ENCODE assay signal across 38 mouse cellular contexts in genomic region chr11:46388438-46388837, GRCm38 (mm10). TPM values are rescaled to one million over a fixed set of nuclear protein-coding genes. Genes with fewer than 3 reads are reported as not detected.
DNase-seq lines count a peak whose midpoint lies in the region; ATAC-seq and TF ChIP-seq lines count a peak whose summit lies in the region.
"Had no signal": no experiment of that assay in that cellular context is flagged by ENCODE, and none has a peak within 500 bp of the region (broad histone marks: within the 10 kb centered on the region; RNA-seq: fewer than 3 reads in every experiment).

No protein-coding gene starts in this region.

- no peaks in the 10 kb centered on the region for H3K36me3 ChIP-seq in heart, postnatal 0 days (replicated peaks; ENCODE audit: control insufficient read depth, insufficient read depth, low read length)
- H3K36me3 ChIP-seq in thymus, adult 2 months (ENCODE audit: control insufficient read depth, insufficient read depth, low read length), result peaks cover 21% of the 10 kb centered on the region
- H3K36me3 ChIP-seq: limb, embryonic 10.5 days; limb, embryonic 15.5 days; liver, embryonic 13.5 days; midbrain, embryonic 13.5 days; neural tube, embryonic 13.5 days; stomach, embryonic 15.5 days had no signal

- H3K4me3 ChIP-seq in heart, postnatal 0 days (ENCODE audit: low read depth, low read length), result peak overlapping the region; percentile 28; the same call in 1 of the 2 replicates
- peak overlapping the region; percentile 95 for H3K4me3 ChIP-seq in thymus, adult 2 months (ENCODE audit: control insufficient read depth, insufficient read depth, low read length)
- H3K4me3 ChIP-seq: erythroblast, embryonic 14.5 days; limb, embryonic 10.5 days; limb, embryonic 15.5 days; liver, embryonic 13.5 days; midbrain, embryonic 13.5 days; neural tube, embryonic 13.5 days; stomach, embryonic 15.5 days had no signal

- no peak overlapping the region for H3K9ac ChIP-seq in heart, postnatal 0 days (replicated peaks; ENCODE audit: low read depth, low read length)
- H3K9ac ChIP-seq: forebrain, postnatal 0 days; limb, embryonic 15.5 days; liver, embryonic 13.5 days; midbrain, embryonic 13.5 days; neural tube, embryonic 13.5 days; stomach, embryonic 15.5 days had no signal

- no peak for TF ChIP-seq EP300 in heart, postnatal 0 days (IDR thresholded peaks at IDR 0.05; ENCODE audit: low read depth)

- no peak for TF ChIP-seq POLR2A in thymus, adult 2 months (IDR thresholded peaks at IDR 0.05; ENCODE audit: control insufficient read depth, extremely low read depth, insufficient read depth, low read length, poor library complexity)

- no peaks in the 10 kb centered on the region for H3K4me1 ChIP-seq in heart, postnatal 0 days (ENCODE audit: control insufficient read depth, insufficient read depth)
- peaks cover 47% of the 10 kb centered on the region for H3K4me1 ChIP-seq in thymus, adult 2 months (replicated peaks; ENCODE audit: control insufficient read depth, insufficient read depth, low read length)
- H3K4me1 ChIP-seq: limb, embryonic 10.5 days; limb, embryonic 15.5 days; midbrain, embryonic 13.5 days; neural tube, embryonic 13.5 days; stomach, embryonic 15.5 days had no signal

- no peak overlapping the region for H3K27ac ChIP-seq in heart, postnatal 0 days (ENCODE audit: low read depth)
- peak overlapping the region; percentile 86 for H3K27ac ChIP-seq in thymus, adult 2 months (ENCODE audit: control insufficient read depth, insufficient read depth, low read length)
- H3K27ac ChIP-seq: limb, embryonic 10.5 days; limb, embryonic 15.5 days; liver, embryonic 13.5 days; macrophage; midbrain, embryonic 13.5 days; neural tube, embryonic 13.5 days; stomach, embryonic 15.5 days had no signal

- no peaks in the 10 kb centered on the region for H3K27me3 ChIP-seq in heart, postnatal 0 days (ENCODE audit: control insufficient read depth, insufficient read depth, low read length)
- no peaks in the 10 kb centered on the region for H3K27me3 ChIP-seq in thymus, adult 2 months (ENCODE audit: control insufficient read depth, insufficient read depth, low read length)
- H3K27me3 ChIP-seq: limb, embryonic 15.5 days; liver, embryonic 13.5 days; midbrain, embryonic 13.5 days; neural tube, embryonic 13.5 days; stomach, embryonic 15.5 days had no signal

- no peak overlapping the region; the same call in 1 of the 2 replicates for H3K4me2 ChIP-seq in heart, postnatal 0 days (ENCODE audit: low read depth, low read length)
- H3K4me2 ChIP-seq: limb, embryonic 15.5 days; liver, embryonic 13.5 days; midbrain, embryonic 13.5 days; neural tube, embryonic 13.5 days; stomach, embryonic 15.5 days had no signal

- H3K9me3 ChIP-seq in heart, postnatal 0 days (replicated peaks; ENCODE audit: control insufficient read depth, low read length), result no peaks in the 10 kb centered on the region
- H3K9me3 ChIP-seq: limb, embryonic 10.5 days; limb, embryonic 15.5 days; liver, embryonic 13.5 days; midbrain, embryonic 13.5 days; neural tube, embryonic 13.5 days; stomach, embryonic 15.5 days had no signal

- no peak for DNase-seq in heart, postnatal 0 days (ENCODE audit: low spot score)
- DNase-seq in heart, postnatal 4 days, result no peak
- DNase-seq in thymus, adult 2 months, result no peak
- DNase-seq in thymus, adult 18-20 months, result no peak
- peak; percentile 48 for DNase-seq in thymus, postnatal 0 days (ENCODE audit: low spot score)
- DNase-seq in embryo, embryonic 11 days, result no peak
- DNase-seq in Muller cell, postnatal 12 days (ENCODE audit: inconsistent ontology term), result no peak
- DNase-seq: adrenal gland, postnatal 25 days; B cell, adult 2 months; cerebellum, adult 18-20 months; cerebellum, postnatal 10 days; forebrain, postnatal 0 days; heart, postnatal 10 days; kidney, adult 9 months; layer of hippocampus, adult 9-11 months; liver, embryonic 13.5 days; lung, adult 2 months; lung, postnatal 10 days; right cerebral cortex, postnatal 4 days had no signal

- 71% methylated on average over 6 of the region's 6 CpGs for WGBS in heart, postnatal 0 days
- WGBS in thymus, adult 2 months, result 7% methylated on average over 6 of the region's 6 CpGs

- ATAC-seq in heart, postnatal 0 days (ENCODE audit: insufficient read depth, low read depth), result no peak
- ATAC-seq: forebrain, postnatal 0 days; intestine, postnatal 0 days; midbrain, embryonic 13.5 days had no signal

- no peak for TF ChIP-seq CTCF in heart, postnatal 0 days (IDR thresholded peaks at IDR 0.05; ENCODE audit: low read depth)
- no peak for TF ChIP-seq CTCF in thymus, adult 2 months (IDR thresholded peaks at IDR 0.05; ENCODE audit: borderline replicate concordance, control insufficient read depth, extremely low read depth, insufficient read depth, low read length, poor library complexity)

RNA-seq across cellular contexts. Expression of gene Itk, which starts 0.9 kb away (rescaled TPM):
- 1.3 TPM in 1 of 2 replicates, not detected in the other for total RNA-seq in heart, postnatal 0 days (2014; rRNA removed; ENCODE audit: low replicate concordance)
- polyA plus RNA-seq in heart, postnatal 0 days (2015; fragmentation: Nextera tagmentation; extraction: Ambion mirVana), result not detected in 2 replicates
- under 1 TPM; 0.18 to 0.21 TPM for total RNA-seq in heart, postnatal 4 days (2021)
- 117 and 125 TPM in 2 replicates for polyA plus RNA-seq in thymus, adult 2 months (2012; rRNA removed)
- 99.7 and 113 TPM in 2 replicates for polyA plus RNA-seq in thymus, postnatal 0 days (2015; fragmentation: Nextera tagmentation; extraction: Ambion mirVana)
- total RNA-seq: gastrocnemius, adult 8-10 months; MEL had no signal
- polyA plus RNA-seq: hindbrain, embryonic 11.5 days; limb, embryonic 10.5 days; midbrain, embryonic 13.5 days; neural tube, embryonic 13.5 days had no signal

RNA-seq across cellular contexts. Expression of gene Fam71b, which starts 7.9 kb away (rescaled TPM):
- total RNA-seq in heart, postnatal 0 days (2014; rRNA removed; ENCODE audit: low replicate concordance), result not detected in 2 replicates
- not detected in 2 replicates for polyA plus RNA-seq in heart, postnatal 0 days (2015; fragmentation: Nextera tagmentation; extraction: Ambion mirVana)
- not detected for total RNA-seq in heart, postnatal 4 days (2021)
- polyA plus RNA-seq in thymus, adult 2 months (2012; rRNA removed), result 2.1 and 2.6 TPM in 2 replicates
- polyA plus RNA-seq in thymus, postnatal 0 days (2015; fragmentation: Nextera tagmentation; extraction: Ambion mirVana), result 0.73 and 1.1 TPM in 2 replicates
- total RNA-seq: adrenal gland, postnatal 25 days; common myeloid progenitor, adult 5-6 weeks; forebrain, postnatal 0 days; gastrocnemius, adult 8-10 months; gastrocnemius, postnatal 4 days; heart, postnatal 10 days; left cerebral cortex, postnatal 10 days; megakaryocyte-erythroid progenitor cell, adult 5-6 weeks; MEL had no signal
- polyA plus RNA-seq: brain, embryonic 14.5 days; embryonic facial prominence, embryonic 14.5 days; erythroblast, embryonic 14.5 days; forebrain, embryonic 11.5 days; forebrain, postnatal 0 days; hindbrain, embryonic 11.5 days; intestine, postnatal 0 days; limb, embryonic 10.5 days; limb, embryonic 15.5 days; liver, embryonic 13.5 days; macrophage; midbrain, embryonic 13.5 days; neural tube, embryonic 13.5 days; stomach, embryonic 15.5 days; urinary bladder, adult 2 months had no signal

RNA-seq across cellular contexts. Expression of gene Med7, which starts 48.3 kb away (rescaled TPM):
- total RNA-seq in heart, postnatal 0 days (2014; rRNA removed; ENCODE audit: low replicate concordance), result 7.2 and 47.2 TPM in 2 replicates
- 42.4 and 44.0 TPM in 2 replicates for polyA plus RNA-seq in heart, postnatal 0 days (2015; fragmentation: Nextera tagmentation; extraction: Ambion mirVana)
- 10 to 100 TPM; 27.2 to 28.0 TPM for total RNA-seq in heart, postnatal 4 days (2021)
- 26.2 and 28.2 TPM in 2 replicates for polyA plus RNA-seq in thymus, adult 2 months (2012; rRNA removed)
- polyA plus RNA-seq in thymus, postnatal 0 days (2015; fragmentation: Nextera tagmentation; extraction: Ambion mirVana), result 66.4 and 69.4 TPM in 2 replicates

Comparison
In these comparisons a context has a peak if more than half of its experiments do, and no peak if none do; other contexts are left out.
1. RNA of gene Itk, which starts 0.9 kb away (polyA plus RNA-seq): 117 to 125 TPM in thymus, adult 2 months and 99.7 to 113 TPM in thymus, postnatal 0 days; not detected in heart, postnatal 0 days; every median in the first group is over 10 times any median in the second.